8 mouse cellular contexts compared by ENCODE assay signal in genomic region chr2:118540691-118541117, GRCm38 (mm10). TPM values are rescaled to one million over a fixed set of nuclear protein-coding genes. Genes with fewer than 3 reads are reported as not detected.
DNase-seq lines count a peak whose midpoint lies in the region; ATAC-seq lines count a peak whose summit lies in the region.

No protein-coding gene starts in this region.

- intact Hi-C loops in left cerebral cortex, postnatal 10 days (cut with DNase I) = no loop called here

- H3K4me1 ChIP-seq in midbrain, embryonic 11.5 days (ENCODE audit: control insufficient read depth, insufficient read depth, low read length) = peaks cover 25% of the 10 kb centered on the region
- H3K4me1 ChIP-seq in midbrain, embryonic 14.5 days (ENCODE audit: control insufficient read depth, insufficient read depth, low read length) = peaks cover 14% of the 10 kb centered on the region; the same call in 1 of the 2 replicates
- H3K4me1 ChIP-seq in liver, embryonic 11.5 days (replicated peaks; ENCODE audit: control insufficient read depth, insufficient read depth, low read length) = peaks cover 34% of the 10 kb centered on the region

- H3K36me3 ChIP-seq in midbrain, embryonic 11.5 days (ENCODE audit: control insufficient read depth, insufficient read depth, low read length) = no peaks in the 10 kb centered on the region
- no peaks in the 10 kb centered on the region for H3K36me3 ChIP-seq in midbrain, embryonic 14.5 days (ENCODE audit: control insufficient read depth, insufficient read depth, low read length)
- no peaks in the 10 kb centered on the region for H3K36me3 ChIP-seq in liver, embryonic 11.5 days (ENCODE audit: control insufficient read depth, insufficient read depth, low read length)

- WGBS in midbrain, embryonic 11.5 days = 50% methylated on average over 6 of the region's 6 CpGs
- 55% methylated on average over 6 of the region's 6 CpGs for WGBS in midbrain, embryonic 14.5 days
- WGBS in liver, embryonic 11.5 days = 13% methylated on average over 6 of the region's 6 CpGs

- H3K4me2 ChIP-seq in midbrain, embryonic 11.5 days = no peak overlapping the region
- no peak overlapping the region for H3K4me2 ChIP-seq in midbrain, embryonic 14.5 days (ENCODE audit: low read length)
- H3K4me2 ChIP-seq in liver, embryonic 11.5 days = peak overlapping the region; percentile 26; the same call in 1 of the 2 replicates

- peak overlapping the region; percentile 27 for H3K9ac ChIP-seq in midbrain, embryonic 11.5 days (ENCODE audit: low read length)
- H3K9ac ChIP-seq in midbrain, embryonic 14.5 days (replicated peaks; ENCODE audit: low read length) = no peak overlapping the region
- H3K9ac ChIP-seq in liver, embryonic 11.5 days (ENCODE audit: low read depth, low read length) = peak overlapping the region; percentile 43; the same call in 1 of the 2 replicates

- H3K9me3 ChIP-seq in midbrain, embryonic 11.5 days (ENCODE audit: control insufficient read depth, low read length) = no peaks in the 10 kb centered on the region
- no peaks in the 10 kb centered on the region for H3K9me3 ChIP-seq in midbrain, embryonic 14.5 days (ENCODE audit: control insufficient read depth, low read length)
- H3K9me3 ChIP-seq in liver, embryonic 11.5 days (ENCODE audit: control insufficient read depth, low read length) = no peaks in the 10 kb centered on the region

- no peak for ATAC-seq in midbrain, embryonic 11.5 days (ENCODE audit: low FRiP score)
- ATAC-seq in midbrain, embryonic 14.5 days (ENCODE audit: low FRiP score, low TSS enrichment) = no peak
- peak; percentile 30 for ATAC-seq in common myeloid progenitor, adult 5-6 weeks (replicated peaks; ENCODE audit: low read depth, poor library complexity, severe bottlenecking)
- peak; percentile 27 to 51; a peak in 3 of 4 replicates for ATAC-seq in hematopoietic stem cell, adult 5-6 weeks (replicated peaks in 1 of 2; ENCODE audit: insufficient read depth in 1 of 2, low FRiP score in 2 of 2, low TSS enrichment in 1 of 2, low read depth in 1 of 2, poor library complexity in 2 of 2, severe bottlenecking in 2 of 2)
- peak; percentile 39; the same call in 1 of the 2 replicates for ATAC-seq in liver, embryonic 11.5 days (replicated peaks; ENCODE audit: low FRiP score)
- ATAC-seq in neutrophil, adult 5-6 weeks (ENCODE audit: extremely low read depth, insufficient number of reproducible peaks, low FRiP score, poor library complexity, severe bottlenecking) = peak; percentile 32; the same call in 1 of the 2 replicates

- H3K27ac ChIP-seq in midbrain, embryonic 11.5 days (ENCODE audit: low read depth, low read length) = no peak overlapping the region
- H3K27ac ChIP-seq in midbrain, embryonic 14.5 days (replicated peaks; ENCODE audit: low read depth, low read length) = no peak overlapping the region
- peak overlapping the region; percentile 59 for H3K27ac ChIP-seq in liver, embryonic 11.5 days (ENCODE audit: low read depth, low read length)

- H3K27me3 ChIP-seq in midbrain, embryonic 11.5 days (ENCODE audit: control insufficient read depth, insufficient read depth, low read length) = no peaks in the 10 kb centered on the region
- no peaks in the 10 kb centered on the region for H3K27me3 ChIP-seq in midbrain, embryonic 14.5 days (ENCODE audit: control insufficient read depth, insufficient read depth, low read length)
- no peaks in the 10 kb centered on the region for H3K27me3 ChIP-seq in liver, embryonic 11.5 days (replicated peaks; ENCODE audit: control insufficient read depth, insufficient read depth, low read length)

- no peak for DNase-seq in midbrain, embryonic 11.5 days (ENCODE audit: low spot score, missing footprints)
- no peak for DNase-seq in midbrain, embryonic 14.5 days
- peak; percentile 51 for DNase-seq in liver, embryonic 11.5 days (ENCODE audit: low spot score)
- no peak for DNase-seq in left cerebral cortex, postnatal 10 days (ENCODE audit: extremely low spot score in 1 of 2, low spot score in 2 of 2)
- DNase-seq in ovary, adult 18-20 months (ENCODE audit: low spot score) = no peak

- H3K4me3 ChIP-seq in midbrain, embryonic 11.5 days (ENCODE audit: low read depth, low read length) = no peak overlapping the region
- H3K4me3 ChIP-seq in midbrain, embryonic 14.5 days (replicated peaks; ENCODE audit: low read depth, low read length) = no peak overlapping the region
- H3K4me3 ChIP-seq in liver, embryonic 11.5 days (ENCODE audit: low read depth, low read length) = no peak overlapping the region

RNA-seq across cellular contexts. Expression of gene Bmf, which starts 8.8 kb away (rescaled TPM):
- 1.8 and 2.8 TPM in 2 replicates for polyA plus RNA-seq in midbrain, embryonic 11.5 days (2014; fragmentation: Nextera tagmentation; extraction: Ambion mirVana)
- 1.9 and 2.8 TPM in 2 replicates for polyA plus RNA-seq in midbrain, embryonic 14.5 days (2014; fragmentation: Nextera tagmentation; extraction: Ambion mirVana)
- total RNA-seq in common myeloid progenitor, adult 5-6 weeks (2017) = 0.37 and 0.44 TPM in 2 replicates
- total RNA-seq in hematopoietic stem cell, adult 5-6 weeks (2017) = 1.9 and 2.6 TPM in 2 replicates
- polyA plus RNA-seq in liver, embryonic 11.5 days (2014; fragmentation: Nextera tagmentation; extraction: Ambion mirVana) = 1.0 and 1.9 TPM in 2 replicates
- total RNA-seq in neutrophil, adult 5-6 weeks (2017) = 34.7 and 35.5 TPM in 2 replicates
- total RNA-seq in left cerebral cortex, postnatal 10 days (2021) = 1 to 10 TPM; 4.0 to 5.2 TPM

RNA-seq across cellular contexts. Expression of gene Bub1b, which starts 57.3 kb away (rescaled TPM):
- 115 and 122 TPM in 2 replicates for polyA plus RNA-seq in midbrain, embryonic 11.5 days (2014; fragmentation: Nextera tagmentation; extraction: Ambion mirVana)
- polyA plus RNA-seq in midbrain, embryonic 14.5 days (2014; fragmentation: Nextera tagmentation; extraction: Ambion mirVana) = 8.4 and 19.7 TPM in 2 replicates
- 103 and 106 TPM in 2 replicates for total RNA-seq in common myeloid progenitor, adult 5-6 weeks (2017)
- 85.6 and 101 TPM in 2 replicates for total RNA-seq in hematopoietic stem cell, adult 5-6 weeks (2017)
- polyA plus RNA-seq in liver, embryonic 11.5 days (2014; fragmentation: Nextera tagmentation; extraction: Ambion mirVana) = 97.7 and 112 TPM in 2 replicates
- total RNA-seq in neutrophil, adult 5-6 weeks (2017) = 3.8 and 5.0 TPM in 2 replicates
- 1 to 10 TPM; 2.8 to 4.5 TPM for total RNA-seq in left cerebral cortex, postnatal 10 days (2021)

Comparison
In these comparisons a context has a peak if more than half of its experiments do, and no peak if none do; other contexts are left out.
1. ATAC-seq: peak in common myeloid progenitor, adult 5-6 weeks (single experiment), hematopoietic stem cell, adult 5-6 weeks (2 of 2), liver, embryonic 11.5 days (single experiment) and neutrophil, adult 5-6 weeks (single experiment); none in midbrain, embryonic 11.5 days (single experiment) and midbrain, embryonic 14.5 days (single experiment).
2. RNA of gene Bub1b, which starts 57.3 kb away (total RNA-seq): 103 to 106 TPM in common myeloid progenitor, adult 5-6 weeks and 85.6 to 101 TPM in hematopoietic stem cell, adult 5-6 weeks; 2.8 to 4.5 TPM in left cerebral cortex, postnatal 10 days and 3.8 to 5.0 TPM in neutrophil, adult 5-6 weeks; every median in the first group is over 10 times any median in the second.